Mouse (Mus musculus) megakaryocyte, embryonic 14.5 days (primary cell): ENCODE measurements at regions not wholly inside any gene's neighbourhood (a gene's known extent, or its start where the extent isn't known, plus 50 kb on each side); places are given as distances from the start of the nearest gene placed in this dataset.
A peak's percentile ranks its signal among the peaks of the same experiment; 100 is the strongest.

Experiments
- H3K27me3 ChIP-seq: replicated peaks from 2 replicates; pipeline ENCODE3; 2012; ENCODE audit warnings: inconsistent platforms
- H3K36me3 ChIP-seq: replicated peaks from 2 replicates; pipeline ENCODE3; 2012; ENCODE audit warnings: low read length, inconsistent platforms, mixed read lengths
- H3K4me1 ChIP-seq: 2 replicates; pipeline ENCODE4 v1.6.1; 2012; ENCODE audit warnings: inconsistent platforms
- H3K4me3 ChIP-seq: replicated peaks from 2 replicates; pipeline ENCODE3; 2012; ENCODE audit warnings: moderate library complexity, mild to moderate bottlenecking, inconsistent platforms
- H3K9me3 ChIP-seq: 2 replicates; pipeline ENCODE4 v1.6.1; 2012; ENCODE audit warnings: inconsistent platforms
- FLI1 ChIP-seq: IDR thresholded peaks from 2 replicates; pipeline ENCODE4 v1.6.1; 2012; ENCODE audit warnings: low read length, inconsistent platforms, mixed read lengths
- GATA1 ChIP-seq: IDR thresholded peaks from 3 replicates; pipeline ENCODE4 v1.6.1; 2012; ENCODE audit warnings: mixed read lengths, low read length, inconsistent platforms, borderline replicate concordance

DNA sequence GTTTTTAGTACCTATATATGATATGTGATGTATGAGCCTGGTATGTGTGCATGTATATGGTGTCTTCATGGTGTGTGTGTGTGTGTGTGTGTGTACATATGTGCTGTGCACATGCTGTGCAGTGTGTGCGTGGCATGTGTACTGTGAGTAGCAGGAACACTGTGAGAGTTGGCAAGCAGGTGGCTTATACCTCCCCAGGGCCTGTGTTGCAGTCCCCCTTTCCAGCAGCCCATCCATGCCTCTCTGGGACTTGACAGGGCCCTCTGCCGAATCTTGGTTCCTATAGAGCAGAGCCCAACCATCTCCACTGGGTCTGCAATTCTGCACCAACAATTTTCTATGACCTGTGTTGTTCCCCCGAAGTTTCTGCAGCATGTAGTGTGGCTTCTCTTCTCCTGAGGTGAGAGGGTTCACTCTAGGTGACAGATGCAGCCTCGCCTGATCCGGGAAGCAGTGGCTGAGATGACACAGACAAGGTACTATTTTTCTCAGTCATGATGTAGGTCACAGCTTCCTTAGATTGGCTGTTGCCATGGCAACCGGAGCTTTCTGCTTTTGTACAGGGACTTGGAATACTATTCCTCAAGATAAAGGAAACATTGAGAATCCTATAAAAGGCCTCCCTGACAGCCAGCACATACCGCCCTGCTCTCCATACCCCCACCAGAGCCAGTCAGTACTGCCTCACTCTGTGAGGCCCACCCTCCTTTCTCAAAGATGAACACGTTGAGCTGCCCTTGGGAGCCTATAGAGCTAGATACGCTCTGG, 336.0 kb upstream of the Rnf32 start:
- Histone ChIP-seq H3K4me3 (peak overlapping the region; percentile 4), H3K36me3 (no peaks in the 10 kb centered on the region), H3K4me1 (no peaks in the 10 kb centered on the region), H3K9me3 (no peaks in the 10 kb centered on the region), H3K27me3 (no peaks in the 10 kb centered on the region)
- TF ChIP-seq GATA1 (no peak), FLI1 (no peak)

DNA sequence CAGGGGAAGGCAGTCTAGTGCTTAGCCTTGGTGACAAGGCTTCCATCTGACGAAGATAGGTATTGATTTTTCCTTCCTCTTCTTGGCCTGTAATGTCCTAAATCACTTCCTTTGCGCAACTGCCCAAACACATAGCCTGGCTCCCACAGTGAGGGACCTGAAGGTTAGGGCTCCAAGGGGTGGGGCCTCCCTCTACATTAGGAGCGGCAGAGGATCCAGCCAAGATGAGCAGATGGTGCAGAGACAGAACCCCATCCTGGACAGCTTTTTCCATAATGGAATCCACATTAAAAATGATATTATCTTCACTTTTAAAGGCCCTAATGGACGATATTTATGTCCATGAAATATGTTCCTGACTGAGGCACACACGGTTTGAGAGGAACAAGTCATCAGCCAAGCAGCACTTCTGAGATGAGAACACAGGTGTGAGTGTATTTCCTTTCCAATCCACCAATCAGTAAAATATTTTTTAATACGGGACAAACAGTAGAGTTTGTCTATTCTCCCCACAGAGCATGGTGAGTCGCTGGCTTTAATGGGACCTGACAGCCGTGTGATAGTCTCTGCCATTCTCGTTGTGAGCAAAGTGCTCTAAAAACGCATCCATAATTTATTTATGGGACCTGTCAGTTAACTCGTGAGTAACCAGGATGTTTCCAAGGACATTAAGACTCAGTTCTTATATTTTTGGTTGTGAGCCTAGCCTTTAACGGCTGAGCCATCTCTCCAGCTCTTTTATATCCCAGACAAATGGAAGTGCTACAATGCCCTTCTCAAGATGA, 357.5 kb upstream of the Rnf32 start:
- Histone ChIP-seq H3K4me3 (no peak overlapping the region), H3K36me3 (no peaks in the 10 kb centered on the region), H3K9me3 (no peaks in the 10 kb centered on the region), H3K4me1 (no peaks in the 10 kb centered on the region), H3K27me3 (no peaks in the 10 kb centered on the region)
- TF ChIP-seq GATA1 (no peak), FLI1 (no peak)

GRCm38 (mm10) chr5:28819091-28819490, 352.0 kb upstream of the Shh start:
- H3K36me3 ChIP-seq = no peaks in the 10 kb centered on the region
- TF ChIP-seq FLI1 (no peak), GATA1 (no peak)
- no peak overlapping the region for H3K4me3 ChIP-seq

GRCm38 (mm10) chr5:28807950-28808349, 340.9 kb upstream of the Shh start:
- H3K4me1 ChIP-seq = no peaks in the 10 kb centered on the region
- TF ChIP-seq FLI1 = no peak
- TF ChIP-seq GATA1 = no peak
- H3K27me3 ChIP-seq = no peaks in the 10 kb centered on the region
- peaks cover 14% of the 10 kb centered on the region; the same call in 1 of the 2 replicates for H3K9me3 ChIP-seq
- no peaks in the 10 kb centered on the region for H3K36me3 ChIP-seq
- H3K4me3 ChIP-seq = no peak overlapping the region

More at GRCm38 (mm10) chr5:28819091-28819490, 352.0 kb upstream of the Shh start:
- no peaks in the 10 kb centered on the region for H3K4me1 ChIP-seq
- H3K27me3 ChIP-seq = no peaks in the 10 kb centered on the region
- H3K9me3 ChIP-seq = no peaks in the 10 kb centered on the region

GRCm38 (mm10) chr5:28799464-28799863, 332.4 kb upstream of the Shh start:
- Histone ChIP-seq H3K4me3 (no peak overlapping the region), H3K4me1 (no peaks in the 10 kb centered on the region), H3K36me3 (no peaks in the 10 kb centered on the region), H3K27me3 (no peaks in the 10 kb centered on the region), H3K9me3 (no peaks in the 10 kb centered on the region)
- TF ChIP-seq FLI1 (no peak), GATA1 (no peak)

- H3K4me3 ChIP-seq = no peak overlapping the region
- no peaks in the 10 kb centered on the region for H3K9me3 ChIP-seq
Observed at GRCm38 (mm10) chr5:28798361-28798760, 331.3 kb upstream of the Shh start.

DNA sequence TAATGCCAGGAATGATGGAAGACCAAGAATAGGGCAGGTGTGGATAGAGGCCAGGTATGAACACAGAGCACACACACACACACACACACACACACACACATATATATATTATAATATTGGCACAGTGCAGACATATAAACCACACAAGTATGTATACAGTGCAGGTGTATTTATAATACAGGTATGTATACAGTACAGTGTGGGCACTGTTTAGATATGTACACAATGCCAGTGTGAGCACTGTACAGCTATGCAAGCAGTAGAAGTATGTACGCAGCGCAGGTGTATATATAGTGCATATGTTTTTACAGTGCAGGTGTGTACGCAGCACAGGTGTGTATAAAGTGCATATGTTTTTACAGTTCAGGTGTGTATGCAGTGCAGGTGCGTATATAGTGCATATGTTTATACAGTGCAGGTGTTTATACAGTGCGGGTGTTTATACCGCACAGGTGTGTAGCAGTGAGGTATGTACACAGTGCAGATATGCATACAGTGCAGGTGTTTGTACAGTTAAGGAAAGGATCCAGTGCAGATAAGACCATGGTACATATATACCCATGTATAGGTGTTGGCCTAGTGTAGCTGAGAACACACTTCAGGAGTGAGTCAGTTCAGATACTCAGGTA, 328.2 kb upstream of the Shh start:
- Histone ChIP-seq H3K4me1 (no peaks in the 10 kb centered on the region), H3K9me3 (no peaks in the 10 kb centered on the region), H3K4me3 (no peak overlapping the region), H3K36me3 (no peaks in the 10 kb centered on the region), H3K27me3 (no peaks in the 10 kb centered on the region)
- TF ChIP-seq GATA1 = no peak

More at GRCm38 (mm10) chr5:28798361-28798760, 331.3 kb upstream of the Shh start:
- Histone ChIP-seq H3K27me3 (no peaks in the 10 kb centered on the region), H3K4me1 (no peaks in the 10 kb centered on the region), H3K36me3 (no peaks in the 10 kb centered on the region)
- no peak for TF ChIP-seq FLI1
- no peak for TF ChIP-seq GATA1

DNA sequence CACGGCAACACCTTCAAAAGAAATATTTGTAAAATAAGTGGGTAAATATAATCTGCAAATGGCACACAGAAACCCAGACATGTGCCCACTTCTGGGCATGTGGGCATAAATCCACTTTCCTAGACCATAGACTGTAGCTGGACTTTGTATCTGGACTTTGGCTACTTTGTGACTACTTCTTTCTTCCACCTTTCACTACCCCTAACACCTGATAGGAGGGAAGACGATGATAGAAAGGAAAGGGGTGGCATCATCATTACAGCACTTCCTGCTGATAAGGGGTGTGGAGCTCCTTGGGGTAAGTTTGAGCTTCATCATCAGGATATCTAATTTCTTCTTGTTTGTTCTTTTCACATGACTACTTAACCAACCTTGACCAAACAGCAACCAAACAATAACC, 326.7 kb upstream of the Shh start:
- no peaks in the 10 kb centered on the region for H3K9me3 ChIP-seq
- H3K4me1 ChIP-seq = no peaks in the 10 kb centered on the region
- H3K36me3 ChIP-seq = no peaks in the 10 kb centered on the region
- TF ChIP-seq GATA1 (no peak), FLI1 (no peak)
- H3K4me3 ChIP-seq = no peak overlapping the region
- no peaks in the 10 kb centered on the region for H3K27me3 ChIP-seq

DNA sequence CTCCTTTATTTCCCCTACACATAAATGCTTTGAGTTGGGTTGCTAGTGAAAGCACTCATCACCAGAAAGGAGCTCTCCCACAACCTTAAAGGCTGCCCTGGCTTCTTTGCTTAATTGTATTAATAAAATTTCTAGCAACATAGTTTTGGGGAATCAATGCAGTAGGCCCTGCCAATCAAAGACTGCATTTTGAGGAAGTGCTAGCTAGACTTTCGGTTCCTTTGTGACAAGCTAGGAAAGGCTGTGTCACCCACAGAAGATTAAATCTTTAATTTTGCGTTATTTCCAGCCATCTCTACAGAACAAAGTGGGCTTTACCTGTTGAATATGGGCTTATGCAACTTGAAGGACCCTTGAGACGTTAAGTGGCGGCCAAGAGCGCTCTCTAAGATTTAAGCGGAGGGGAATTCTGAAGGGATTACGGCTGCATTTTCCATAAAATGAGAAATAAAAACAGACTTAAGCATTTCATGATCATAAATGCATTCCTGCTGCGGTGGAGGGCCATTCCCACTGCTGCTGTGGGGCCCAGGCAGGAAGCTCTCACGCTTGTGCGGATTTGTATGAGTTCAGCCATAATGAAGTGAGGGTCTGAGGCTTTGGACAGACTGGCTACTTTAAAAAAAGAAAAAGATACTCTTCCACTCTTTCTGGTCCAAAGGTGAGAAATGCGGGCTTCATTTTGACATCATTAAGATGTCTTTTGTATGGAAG, 318.4 kb upstream of the Shh start:
- Histone ChIP-seq H3K9me3 (no peaks in the 10 kb centered on the region), H3K27me3 (no peaks in the 10 kb centered on the region), H3K36me3 (no peaks in the 10 kb centered on the region), H3K4me3 (no peak overlapping the region), H3K4me1 (no peaks in the 10 kb centered on the region)
- no peak for TF ChIP-seq FLI1
- TF ChIP-seq GATA1 = no peak

GRCm38 (mm10) chr5:28784339-28784966, 317.4 kb upstream of the Shh start:
- Histone ChIP-seq H3K4me1 (no peaks in the 10 kb centered on the region), H3K9me3 (no peaks in the 10 kb centered on the region), H3K4me3 (no peak overlapping the region), H3K27me3 (no peaks in the 10 kb centered on the region), H3K36me3 (no peaks in the 10 kb centered on the region)
- TF ChIP-seq GATA1 = no peak
- TF ChIP-seq FLI1 = no peak
